Mouse (Mus musculus): ENCODE measurements at regions not wholly inside any gene's neighbourhood (a gene's known extent, or its start where the extent isn't known, plus 50 kb on each side); places are given as distances from the start of the nearest gene placed in this dataset.
"Not testable (repeated sequence)": the region's sequence is repeated elsewhere in the genome, so short reads cannot be mapped to it uniquely, and the experiment has no call there.

GRCm38 (mm10) chr2:171985813-171986572 lies 57.3 kb downstream of the Cbln4 start:
- DNase-seq, result no peak

- DNase-seq, result no peak
Measured at GRCm38 (mm10) chr2:171969311-171969905, 73.9 kb downstream of the Cbln4 start.

- peak; percentile 44 for DNase-seq
Measured at GRCm38 (mm10) chr2:171946569-171947250, 96.6 kb downstream of the Cbln4 start.

GRCm38 (mm10) chr2:171942671-171943070 lies 100.6 kb downstream of the Cbln4 start:
- DNase-seq, result peak; percentile 30

- no peak for DNase-seq
Measured at GRCm38 (mm10) chr2:171935646-171936325, 107.5 kb downstream of the Cbln4 start.

- no peak for DNase-seq
Measured at GRCm38 (mm10) chr2:171920960-171921359, 122.3 kb downstream of the Cbln4 start.

GRCm38 (mm10) chr2:171887306-171887705 lies 156.0 kb downstream of the Cbln4 start:
- no peak for DNase-seq

- DNase-seq, result not testable (repeated sequence)
Measured at GRCm38 (mm10) chr2:171879238-171879960, 163.9 kb downstream of the Cbln4 start.

GRCm38 (mm10) chr2:171867550-171867949 lies 175.7 kb downstream of the Cbln4 start:
- DNase-seq, result no peak

GRCm38 (mm10) chr2:171864376-171864965 lies 178.8 kb downstream of the Cbln4 start:
- DNase-seq, result no peak

- DNase-seq, result no peak
Measured at GRCm38 (mm10) chr2:171862626-171863025, 180.6 kb downstream of the Cbln4 start.

GRCm38 (mm10) chr2:171858894-171859293 lies 184.4 kb downstream of the Cbln4 start:
- DNase-seq, result no peak

GRCm38 (mm10) chr2:171856491-171856890 lies 186.8 kb downstream of the Cbln4 start:
- DNase-seq, result no peak

GRCm38 (mm10) chr2:171846826-171847492 lies 196.3 kb downstream of the Cbln4 start:
- DNase-seq, result no peak

- DNase-seq, result no peak
Measured at GRCm38 (mm10) chr2:171840058-171840713, 203.1 kb downstream of the Cbln4 start.

- no peak for DNase-seq
Measured at GRCm38 (mm10) chr2:171822156-171822555, 221.1 kb downstream of the Cbln4 start.

- DNase-seq, result no peak
Measured at GRCm38 (mm10) chr2:171818504-171818903, 224.8 kb downstream of the Cbln4 start.

GRCm38 (mm10) chr2:171816685-171817419 lies 226.4 kb downstream of the Cbln4 start:
- DNase-seq, result peak; percentile 74

- no peak for DNase-seq
Measured at GRCm38 (mm10) chr2:171812701-171813100, 230.6 kb downstream of the Cbln4 start.

GRCm38 (mm10) chr2:171805376-171805775 lies 237.9 kb downstream of the Cbln4 start:
- DNase-seq, result no peak
